Mouse (Mus musculus) bone marrow macrophage, adult 2 months (primary cell): ENCODE measurements around the gene Scnn1b. TPM values are rescaled to one million over a fixed set of nuclear protein-coding genes. Genes with fewer than 3 reads are reported as not detected.

Experiments used
- H3K27ac ChIP-seq: 2 replicates; pipeline ENCODE4 v1.5.1; 2012; ENCODE audit warnings: low read depth, low read length; ENCODE audit not compliant: insufficient read depth
- H3K4me1 ChIP-seq: 2 replicates; pipeline ENCODE4 v1.6.1; 2012; ENCODE audit warnings: low read length; ENCODE audit not compliant: control insufficient read depth, insufficient read depth
- H3K4me3 ChIP-seq: 2 replicates; pipeline ENCODE4 v1.5.1; 2012; ENCODE audit warnings: mild to moderate bottlenecking, low read length, moderate library complexity; ENCODE audit not compliant: insufficient read depth
- CTCF ChIP-seq: IDR thresholded peaks from 2 replicates; pipeline ENCODE4 v1.5.1; 2012; ENCODE audit warnings: low read depth, mild to moderate bottlenecking, low read length, moderate library complexity
- POLR2A ChIP-seq: IDR thresholded peaks from 2 replicates; pipeline ENCODE4 v1.6.1; 2012; ENCODE audit warnings: mild to moderate bottlenecking, low read depth, low read length, borderline replicate concordance
- polyA plus RNA-seq: library from polyadenylated mRNA; stranded (reverse); fragments of >200 nt; gene quantifications from 2 replicates; pipeline ENCODE4 v1.2.4, GENCODE M21; 2012; ENCODE audit not compliant: missing spikeins, insufficient read depth, insufficient read length

Scnn1b gene
- polyA plus RNA-seq, 1 experiment: not detected

- H3K4me3 ChIP-seq: no peak overlapping the region
- TF ChIP-seq CTCF: no peak
- TF ChIP-seq POLR2A: no peak
- no peak overlapping the region for H3K27ac ChIP-seq
- no peaks in the 10 kb centered on the region for H3K4me1 ChIP-seq
Observed at GRCm38 (mm10) chr7:121955802-121956201, 91.0 kb downstream of the Scnn1b start.

GRCm38 (mm10) chr7:121961913-121962570, 97.2 kb downstream of the Scnn1b start:
- peaks cover 6% of the 10 kb centered on the region for H3K4me1 ChIP-seq
- no peak overlapping the region for H3K4me3 ChIP-seq
- no peak overlapping the region for H3K27ac ChIP-seq
- TF ChIP-seq CTCF (no peak), POLR2A (no peak)

- TF ChIP-seq CTCF (no peak), POLR2A (no peak)
- no peak overlapping the region for H3K27ac ChIP-seq
- H3K4me1 ChIP-seq: peaks cover 6% of the 10 kb centered on the region
- no peak overlapping the region for H3K4me3 ChIP-seq
Observed at GRCm38 (mm10) chr7:121962571-121962959, 97.7 kb downstream of the Scnn1b start.

- Histone ChIP-seq H3K4me3 (no peak overlapping the region), H3K27ac (no peak overlapping the region), H3K4me1 (peaks cover 6% of the 10 kb centered on the region)
- TF ChIP-seq CTCF (no peak), POLR2A (no peak)
Observed at GRCm38 (mm10) chr7:121963883-121964398, 99.1 kb downstream of the Scnn1b start.

GRCm38 (mm10) chr7:121966169-121966568, 101.3 kb downstream of the Scnn1b start:
- H3K27ac ChIP-seq: no peak overlapping the region
- no peak overlapping the region for H3K4me3 ChIP-seq
- H3K4me1 ChIP-seq: peaks cover 7% of the 10 kb centered on the region
- TF ChIP-seq POLR2A: no peak
- TF ChIP-seq CTCF: no peak

Other genes with a start within 250 kb of the Scnn1b start
- gene Usp31, start 157.8 kb upstream of the Scnn1b start, polyA plus RNA-seq: 5.0 and 6.4 TPM in 2 replicates
- not detected in 2 replicates for gene Scnn1g, start 130.6 kb upstream of the Scnn1b start, polyA plus RNA-seq
- 20.4 and 25.3 TPM in 2 replicates for gene Cog7, start 116.7 kb downstream of the Scnn1b start, polyA plus RNA-seq
- 28.4 and 30.2 TPM in 2 replicates for gene Gga2, start 156.2 kb downstream of the Scnn1b start, polyA plus RNA-seq
- 27.9 and 29.7 TPM in 2 replicates for gene Ubfd1, start 202.1 kb downstream of the Scnn1b start, polyA plus RNA-seq
- 1.5 and 2.1 TPM in 2 replicates for gene Ears2, start 202.2 kb downstream of the Scnn1b start, polyA plus RNA-seq
- 96.8 and 102 TPM in 2 replicates for gene Ndufab1, start 236.8 kb downstream of the Scnn1b start, polyA plus RNA-seq